Mouse (Mus musculus) cerebellum, adult 2 months (tissue): Measurements from ENCODE around the gene Ttpal.

Experiments
- CTCF ChIP-seq: fragments of 200-500 bp; IDR thresholded peaks from 2 replicates; pipeline ENCODE4 v1.5.1; 2011; ENCODE audit warnings: low read depth, mild to moderate bottlenecking, control low read depth, low read length, moderate library complexity, borderline replicate concordance; ENCODE audit not compliant: insufficient read depth
- POLR2A ChIP-seq: fragments of 200-500 bp; IDR thresholded peaks from 2 replicates; pipeline ENCODE4 v1.6.1; 2011; ENCODE audit warnings: low read length, control low read depth, borderline replicate concordance; ENCODE audit not compliant: insufficient read depth

DNA sequence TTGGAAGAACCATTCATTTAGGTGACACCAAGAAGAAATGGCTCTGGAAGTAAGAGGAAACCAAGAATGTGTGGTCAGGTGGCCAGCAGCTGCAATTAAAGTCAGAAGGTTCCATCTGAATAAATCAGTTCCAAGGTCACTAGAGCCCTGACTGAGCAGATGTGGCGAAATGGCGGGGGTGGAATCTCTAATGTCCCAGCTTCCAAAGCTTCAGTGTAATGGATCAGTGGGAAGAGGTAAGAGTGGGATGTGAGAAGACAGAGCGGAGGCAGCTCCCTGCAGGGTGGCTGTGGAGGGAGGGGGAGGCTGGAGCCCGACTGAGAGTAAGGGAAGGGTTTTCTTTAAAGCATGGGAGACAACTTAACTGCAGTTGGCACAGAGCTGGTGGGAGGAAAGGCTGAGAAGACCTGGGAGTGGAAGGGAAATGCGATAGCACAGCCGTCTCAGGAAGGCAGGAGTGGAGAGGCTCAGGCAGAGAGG, 59.3 kb downstream of the Ttpal start:
- no peak for TF ChIP-seq POLR2A
- no peak for TF ChIP-seq CTCF
